Mouse (Mus musculus) hindbrain, embryonic 13.5 days (tissue): ENCODE measurements around the gene Hivep2. TPM values are rescaled to one million over a fixed set of nuclear protein-coding genes. Genes with fewer than 3 reads are reported as not detected.

Source experiments
- ATAC-seq: fragments of 200-750 bp; cut with Nextera tagmentation; 2 replicates; pipeline ENCODE4 v1.8.0; 2017; ENCODE audit warnings: moderate TSS enrichment; ENCODE audit not compliant: low FRiP score
- H3K27ac ChIP-seq: fragments of 300-500 bp; sonication (generic); 2 replicates; pipeline ENCODE4 v1.5.1; 2015; ENCODE audit warnings: inconsistent platforms, mild to moderate bottlenecking, moderate library complexity
- H3K27me3 ChIP-seq: fragments of 300-500 bp; sonication (generic); 2 replicates; pipeline ENCODE4 v1.6.1; 2015; ENCODE audit warnings: mild to moderate bottlenecking, inconsistent platforms
- H3K36me3 ChIP-seq: fragments of 300-500 bp; sonication (generic); 2 replicates; pipeline ENCODE4 v1.6.1; 2015; ENCODE audit warnings: mild to moderate bottlenecking, inconsistent platforms
- H3K4me1 ChIP-seq: fragments of 300-500 bp; sonication (generic); replicated peaks from 2 replicates; pipeline ENCODE4 v1.6.1; 2015; ENCODE audit warnings: inconsistent platforms
- H3K4me2 ChIP-seq: fragments of 300-500 bp; sonication (generic); 2 replicates; pipeline ENCODE4 v1.6.1; 2015; ENCODE audit warnings: inconsistent platforms, mild to moderate bottlenecking, moderate library complexity
- H3K4me3 ChIP-seq: fragments of 300-500 bp; sonication (generic); 2 replicates; pipeline ENCODE4 v1.5.1; 2015; ENCODE audit warnings: mild to moderate bottlenecking, inconsistent platforms
- H3K9ac ChIP-seq: fragments of 300-500 bp; sonication (generic); 2 replicates; pipeline ENCODE4 v1.6.1; 2015; ENCODE audit warnings: mild to moderate bottlenecking, inconsistent platforms
- H3K9me3 ChIP-seq: fragments of 300-500 bp; sonication (generic); 2 replicates; pipeline ENCODE4 v1.6.1; 2016; ENCODE audit warnings: inconsistent platforms
- WGBS: fragments of 180-500 bp; shearing (Covaris S2); methylation state at CpG from one replicate; pipeline ENCODE4 v1.1.7; 2015; 5-methylcytosine and 5-hydroxymethylcytosine counted together
- polyA plus RNA-seq: library from polyadenylated mRNA; unstranded; fragments of >200 nt; fragmentation: Nextera tagmentation; extraction: Ambion mirVana; gene quantifications from 2 replicates; pipeline ENCODE4 v1.2.1, GENCODE M21; 2015

Gene Hivep2
- polyA plus RNA-seq, 1 experiment from 2014 or later = 7.0 TPM

GRCm38 (mm10) chr10:14034790-14035189, 68.9 kb downstream of the Hivep2 start:
- ATAC-seq = no peak

GRCm38 (mm10) chr10:14035607-14036006, 69.7 kb downstream of the Hivep2 start:
- 30% methylated on average over 5 of the region's 5 CpGs for WGBS
- ATAC-seq = no peak
- H3K9me3 ChIP-seq = no peaks in the 10 kb centered on the region
- no peaks in the 10 kb centered on the region for H3K27me3 ChIP-seq
- no peak overlapping the region for H3K4me2 ChIP-seq
- no peak overlapping the region for H3K9ac ChIP-seq
- no peak overlapping the region for H3K27ac ChIP-seq
- peaks cover 2% of the 10 kb centered on the region; the same call in 1 of the 2 replicates for H3K4me1 ChIP-seq
- H3K4me3 ChIP-seq = no peak overlapping the region
- H3K36me3 ChIP-seq = no peaks in the 10 kb centered on the region

More at GRCm38 (mm10) chr10:14034790-14035189, 68.9 kb downstream of the Hivep2 start:
- Histone ChIP-seq H3K4me2 (no peak overlapping the region), H3K36me3 (no peaks in the 10 kb centered on the region), H3K27ac (no peak overlapping the region), H3K9ac (no peak overlapping the region), H3K4me1 (peaks cover 2% of the 10 kb centered on the region; the same call in 1 of the 2 replicates), H3K9me3 (no peaks in the 10 kb centered on the region), H3K27me3 (no peaks in the 10 kb centered on the region), H3K4me3 (no peak overlapping the region)
- WGBS = 92% methylated on average over 7 of the region's 7 CpGs

GRCm38 (mm10) chr10:14036472-14036871, 70.6 kb downstream of the Hivep2 start:
- Histone ChIP-seq H3K27ac (no peak overlapping the region), H3K36me3 (no peaks in the 10 kb centered on the region), H3K4me2 (no peak overlapping the region), H3K9me3 (no peaks in the 10 kb centered on the region), H3K4me1 (peaks cover 2% of the 10 kb centered on the region; the same call in 1 of the 2 replicates), H3K4me3 (no peak overlapping the region), H3K27me3 (no peaks in the 10 kb centered on the region), H3K9ac (no peak overlapping the region)
- no peak for ATAC-seq
- WGBS = 93% methylated on average over 6 of the region's 6 CpGs

- ATAC-seq = no peak
- no peaks in the 10 kb centered on the region for H3K9me3 ChIP-seq
- no peak overlapping the region for H3K4me2 ChIP-seq
These were observed 72.2 kb downstream of the Hivep2 start for GRCm38 (mm10) chr10:14037977-14038489.

GRCm38 (mm10) chr10:14040716-14041470, 75.0 kb downstream of the Hivep2 start:
- no peak overlapping the region for H3K27ac ChIP-seq
- no peaks in the 10 kb centered on the region for H3K36me3 ChIP-seq
- no peak overlapping the region for H3K4me2 ChIP-seq
- no peaks in the 10 kb centered on the region for H3K9me3 ChIP-seq
- no peak overlapping the region for H3K4me3 ChIP-seq
- peaks cover 10% of the 10 kb centered on the region for H3K4me1 ChIP-seq
- H3K9ac ChIP-seq = no peak overlapping the region
- 86% methylated on average over 9 of the region's 9 CpGs for WGBS
- ATAC-seq = no peak
- H3K27me3 ChIP-seq = no peaks in the 10 kb centered on the region

More at GRCm38 (mm10) chr10:14037977-14038489, 72.2 kb downstream of the Hivep2 start:
- 78% methylated on average over 7 of the region's 7 CpGs for WGBS
- Histone ChIP-seq H3K4me3 (no peak overlapping the region), H3K27me3 (no peaks in the 10 kb centered on the region), H3K27ac (no peak overlapping the region), H3K4me1 (peaks cover 2% of the 10 kb centered on the region; the same call in 1 of the 2 replicates), H3K9ac (no peak overlapping the region), H3K36me3 (no peaks in the 10 kb centered on the region)

- Histone ChIP-seq H3K4me3 (no peak overlapping the region), H3K9ac (no peak overlapping the region), H3K9me3 (no peaks in the 10 kb centered on the region), H3K4me2 (no peak overlapping the region), H3K27me3 (no peaks in the 10 kb centered on the region), H3K36me3 (no peaks in the 10 kb centered on the region), H3K27ac (no peak overlapping the region), H3K4me1 (peaks cover 16% of the 10 kb centered on the region)
- 84% methylated on average over 5 of the region's 5 CpGs for WGBS
- ATAC-seq = no peak
These were observed 75.7 kb downstream of the Hivep2 start for GRCm38 (mm10) chr10:14041606-14042005.

GRCm38 (mm10) chr10:14042539-14043348, 76.9 kb downstream of the Hivep2 start:
- no peak overlapping the region for H3K4me2 ChIP-seq
- H3K9ac ChIP-seq = no peak overlapping the region
- WGBS = 84% methylated on average over 12 of the region's 12 CpGs
- ATAC-seq = no peak
- H3K36me3 ChIP-seq = no peaks in the 10 kb centered on the region
- no peaks in the 10 kb centered on the region for H3K27me3 ChIP-seq
- no peaks in the 10 kb centered on the region for H3K9me3 ChIP-seq
- H3K4me3 ChIP-seq = no peak overlapping the region
- no peak overlapping the region for H3K27ac ChIP-seq
- peaks cover 18% of the 10 kb centered on the region for H3K4me1 ChIP-seq

- no peak overlapping the region for H3K4me2 ChIP-seq
- no peak for ATAC-seq
- H3K27ac ChIP-seq = no peak overlapping the region
- no peaks in the 10 kb centered on the region for H3K27me3 ChIP-seq
- no peak overlapping the region for H3K9ac ChIP-seq
- H3K4me3 ChIP-seq = no peak overlapping the region
- H3K36me3 ChIP-seq = no peaks in the 10 kb centered on the region
- H3K4me1 ChIP-seq = peaks cover 21% of the 10 kb centered on the region
- 96% methylated on average over 4 of the region's 4 CpGs for WGBS
- no peaks in the 10 kb centered on the region for H3K9me3 ChIP-seq
These were observed 77.5 kb downstream of the Hivep2 start for GRCm38 (mm10) chr10:14043349-14043710.

- Histone ChIP-seq H3K4me3 (no peak overlapping the region), H3K27me3 (no peaks in the 10 kb centered on the region), H3K4me2 (no peak overlapping the region), H3K36me3 (no peaks in the 10 kb centered on the region), H3K9me3 (no peaks in the 10 kb centered on the region), H3K9ac (no peak overlapping the region), H3K27ac (no peak overlapping the region), H3K4me1 (peaks cover 30% of the 10 kb centered on the region)
- no peak for ATAC-seq
- 53% methylated on average over 13 of the region's 14 CpGs for WGBS
These were observed 78.3 kb downstream of the Hivep2 start for GRCm38 (mm10) chr10:14044046-14044782.

- 79% methylated on average over 5 of the region's 5 CpGs for WGBS
- no peak for ATAC-seq
- H3K9ac ChIP-seq = no peak overlapping the region
- H3K27ac ChIP-seq = no peak overlapping the region
- no peaks in the 10 kb centered on the region for H3K36me3 ChIP-seq
- H3K9me3 ChIP-seq = no peaks in the 10 kb centered on the region
- no peak overlapping the region for H3K4me2 ChIP-seq
- H3K27me3 ChIP-seq = no peaks in the 10 kb centered on the region
- H3K4me3 ChIP-seq = no peak overlapping the region
- H3K4me1 ChIP-seq = peaks cover 31% of the 10 kb centered on the region
These were observed 79.0 kb downstream of the Hivep2 start for GRCm38 (mm10) chr10:14044783-14045392.

- ATAC-seq = no peak
- Histone ChIP-seq H3K4me3 (no peak overlapping the region), H3K27ac (peak overlapping the region; percentile 30; the same call in 1 of the 2 replicates), H3K9me3 (no peaks in the 10 kb centered on the region), H3K4me2 (no peak overlapping the region), H3K4me1 (peaks cover 31% of the 10 kb centered on the region), H3K9ac (no peak overlapping the region), H3K36me3 (no peaks in the 10 kb centered on the region), H3K27me3 (no peaks in the 10 kb centered on the region)
- WGBS = 55% methylated on average over 4 of the region's 4 CpGs
These were observed 79.9 kb downstream of the Hivep2 start for GRCm38 (mm10) chr10:14045745-14046144.
